Mouse (Mus musculus) megakaryocyte, embryonic 14.5 days (primary cell): ENCODE results near the gene Ldlrad1.

Experiments
- FLI1 ChIP-seq: IDR thresholded peaks from 2 replicates; pipeline ENCODE4 v1.6.1; 2012; ENCODE audit warnings: low read length, inconsistent platforms, mixed read lengths
- GATA1 ChIP-seq: IDR thresholded peaks from 3 replicates; pipeline ENCODE4 v1.6.1; 2012; ENCODE audit warnings: mixed read lengths, low read length, inconsistent platforms, borderline replicate concordance

DNA sequence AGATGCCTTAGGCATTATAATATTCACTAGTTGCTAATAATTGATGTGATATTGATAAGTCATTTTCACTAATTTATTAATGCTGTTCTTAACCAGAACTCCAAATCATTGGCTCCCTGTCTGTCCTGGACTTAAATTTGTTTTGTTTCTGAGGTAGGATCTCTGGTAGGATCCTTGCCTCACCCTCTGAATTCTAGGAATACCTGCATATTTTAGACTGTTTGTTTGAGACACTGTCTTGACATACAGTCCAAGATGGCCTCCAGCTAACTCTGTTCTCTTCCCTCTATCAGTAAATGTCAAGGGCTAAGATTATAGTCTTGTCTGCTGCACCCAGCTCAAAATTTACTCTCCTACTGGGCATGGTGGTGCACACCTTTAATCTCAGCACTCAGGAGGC is 28.2 kb upstream of the Ldlrad1 start:
- no peak for TF ChIP-seq GATA1
- TF ChIP-seq FLI1: no peak
